Mouse (Mus musculus) liver, embryonic 14.5 days (tissue): ENCODE measurements around the gene Snx1. TPM values are rescaled to one million over a fixed set of nuclear protein-coding genes. Genes with fewer than 3 reads are reported as not detected.

Source experiments
- ATAC-seq: fragments of 200-750 bp; cut with Nextera tagmentation; 2 replicates; pipeline ENCODE4 v1.8.0; 2017; ENCODE audit warnings: moderate number of reproducible peaks, mild to moderate bottlenecking, moderate library complexity; ENCODE audit not compliant: insufficient read depth
- DNase-seq, 3 experiments: peaks; one replicate each; pipeline ENCODE4 v3.0.0-alpha.2; 2012 to 2013; ENCODE audit warnings: low read depth in 3 of 3, low spot score in 3 of 3
- H3K27ac ChIP-seq: fragments of 300-500 bp; sonication (generic); 2 replicates; pipeline ENCODE4 v1.5.1; 2014; ENCODE audit warnings: moderate library complexity, mild to moderate bottlenecking, control low read depth, inconsistent platforms
- H3K27me3 ChIP-seq: fragments of 300-500 bp; sonication (generic); 2 replicates; pipeline ENCODE4 v1.6.1; 2014; ENCODE audit warnings: mild to moderate bottlenecking, low read length, moderate library complexity; ENCODE audit not compliant: control insufficient read depth, insufficient read depth
- H3K36me3 ChIP-seq: fragments of 300-500 bp; sonication (generic); replicated peaks from 2 replicates; pipeline ENCODE4 v1.6.1; 2014; ENCODE audit warnings: low read depth; ENCODE audit not compliant: control insufficient read depth, insufficient read depth
- H3K4me1 ChIP-seq, 2 experiments: fragments of 200-500 bp in 1 of 2; fragments of 300-500 bp in 1 of 2; sonication (generic) in 1 of 2; replicated peaks; 2 replicates each; pipeline ENCODE4 v1.6.1; 2012 to 2014; ENCODE audit warnings: antibody characterized with exemption in 1 of 2, inconsistent platforms in 1 of 2, low read length in 1 of 2; ENCODE audit not compliant: control insufficient read depth in 2 of 2, insufficient read depth in 2 of 2
- H3K4me2 ChIP-seq: fragments of 300-500 bp; sonication (generic); 2 replicates; pipeline ENCODE4 v1.6.1; 2014; ENCODE audit warnings: low read depth, mild to moderate bottlenecking, control low read depth, moderate library complexity
- H3K4me3 ChIP-seq, 2 experiments: fragments of 200-500 bp in 1 of 2; fragments of 300-500 bp in 1 of 2; sonication (generic) in 1 of 2; 2 replicates each; pipeline ENCODE4 v1.5.1; 2012 to 2014; ENCODE audit warnings: low read depth in 2 of 2, low read length in 2 of 2, mild to moderate bottlenecking in 2 of 2, control low read depth in 1 of 2, inconsistent platforms in 1 of 2, moderate library complexity in 1 of 2; ENCODE audit not compliant: insufficient read depth in 1 of 2
- H3K9ac ChIP-seq: fragments of 300-500 bp; sonication (generic); replicated peaks from 2 replicates; pipeline ENCODE4 v1.6.1; 2014; ENCODE audit warnings: mild to moderate bottlenecking, control low read depth, moderate library complexity
- H3K9me3 ChIP-seq: fragments of 300-500 bp; sonication (generic); 2 replicates; pipeline ENCODE4 v1.6.1; 2016; ENCODE audit warnings: low read length, mixed read lengths; ENCODE audit not compliant: control insufficient read depth
- CTCF ChIP-seq: IDR thresholded peaks from 2 replicates; pipeline ENCODE4 v1.5.1; 2016; ENCODE audit warnings: antibody characterized with exemption, low read depth, control low read depth
- EP300 ChIP-seq: IDR thresholded peaks from 2 replicates; pipeline ENCODE4 v1.6.1; 2016; ENCODE audit warnings: antibody characterized with exemption, low read depth
- WGBS: fragments of 180-500 bp; shearing (Covaris S2); extraction: QIAGEN DNeasy Blood & Tissue Kit; methylation state at CpG from one replicate; pipeline ENCODE4 v1.1.7; 2014; ENCODE audit not compliant: insufficient replicate concordance; 5-methylcytosine and 5-hydroxymethylcytosine counted together
- polyA plus RNA-seq, 2 experiments: library from polyadenylated mRNA; depleted of rRNA in 1 of 2; stranded (reverse) in 1 of 2; unstranded in 1 of 2; fragments of >200 nt; fragmentation: Nextera tagmentation in 1 of 2; extraction: Ambion mirVana in 1 of 2; gene quantifications; 2 replicates each; pipeline versions ENCODE4 v1.2.1 to v1.2.3; 2012 to 2014

Snx1 gene
- polyA plus RNA-seq, 2 experiments: 47.7 to 66.0 TPM

DNA sequence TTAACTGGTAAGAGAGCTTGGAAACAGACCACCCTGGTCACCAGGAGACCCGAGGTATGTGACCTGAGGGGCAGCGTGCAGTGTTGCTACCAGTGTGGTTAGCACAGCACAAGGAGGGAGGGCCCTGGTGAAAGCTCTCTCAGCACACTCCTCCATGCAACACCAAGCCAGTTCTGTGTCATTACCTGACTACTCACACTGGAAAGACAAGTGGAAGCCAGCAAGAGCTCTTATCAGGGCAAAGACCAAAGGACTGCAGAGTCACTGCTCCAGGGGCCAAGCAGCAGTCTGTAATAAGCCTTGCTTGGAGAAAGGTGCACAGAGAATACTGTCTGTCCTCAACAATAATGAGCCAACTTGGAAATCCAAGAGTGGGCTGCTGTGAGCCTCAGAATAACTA, 33.7 kb downstream of the Snx1 start:
- WGBS: 84% methylated on average over 2 of the region's 2 CpGs
- Histone ChIP-seq H3K4me1 (peaks cover 0 to 4% of the 10 kb centered on the region in 2 experiments; a peak in 2 of 4 replicates), H3K36me3 (peaks cover 68% of the 10 kb centered on the region), H3K27me3 (no peaks in the 10 kb centered on the region), H3K4me2 (no peak overlapping the region), H3K4me3 (no peak overlapping the region), H3K9ac (no peak overlapping the region), H3K27ac (no peak overlapping the region), H3K9me3 (no peaks in the 10 kb centered on the region)
- DNase-seq (no peak), ATAC-seq (no peak)
- TF ChIP-seq EP300: no peak
- no peak for TF ChIP-seq CTCF

DNA sequence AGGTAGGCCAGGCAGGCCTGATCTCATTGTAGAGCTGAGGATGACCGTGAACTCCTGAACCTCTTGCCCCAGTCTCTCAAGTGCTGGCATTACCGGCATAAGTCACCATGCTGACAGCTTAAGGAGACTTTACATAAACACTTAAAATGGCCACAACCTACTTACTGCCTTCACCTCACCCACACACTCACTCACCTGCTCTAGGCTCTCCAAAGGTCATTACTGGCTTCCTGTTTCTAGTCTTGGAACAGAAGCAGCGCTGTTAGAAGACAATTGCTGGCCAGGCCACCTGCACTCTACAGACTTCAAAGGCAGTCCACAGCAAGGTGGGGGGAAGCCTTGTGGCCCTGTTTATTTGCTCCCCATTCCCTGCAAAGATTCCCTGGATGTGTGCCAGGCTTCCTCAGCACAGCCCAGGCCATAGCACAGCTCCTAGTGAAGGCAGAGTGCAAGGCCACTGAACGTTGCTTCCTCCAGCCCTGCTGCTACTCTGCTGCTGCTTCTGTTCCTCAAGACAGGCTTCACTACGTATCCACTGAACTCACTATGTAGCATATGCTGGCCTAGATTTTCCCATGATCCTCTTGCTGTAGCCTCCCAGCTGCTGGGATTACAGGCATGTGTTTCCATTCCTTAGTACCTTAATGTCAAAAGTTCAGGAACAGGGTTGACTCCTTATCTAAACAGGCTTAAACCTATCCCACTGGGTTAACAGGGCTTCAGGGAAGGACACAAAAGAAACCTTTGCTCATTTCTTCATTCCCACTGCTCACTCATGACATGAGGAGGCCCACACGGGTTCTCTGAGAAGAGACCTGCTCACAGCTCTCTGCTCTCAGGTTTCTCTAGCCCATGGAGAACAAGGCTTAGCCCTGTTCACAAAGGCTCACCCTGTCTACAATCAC, 34.8 kb downstream of the Snx1 start:
- ATAC-seq: no peak
- WGBS: 78% methylated on average over 6 of the region's 6 CpGs
- no peak overlapping the region for H3K27ac ChIP-seq
- no peak for TF ChIP-seq CTCF
- no peak for TF ChIP-seq EP300
- no peak overlapping the region for H3K4me3 ChIP-seq
- peaks cover 67% of the 10 kb centered on the region for H3K36me3 ChIP-seq
- no peak for DNase-seq
- H3K9me3 ChIP-seq: no peaks in the 10 kb centered on the region
- no peak overlapping the region for H3K9ac ChIP-seq
- H3K4me1 ChIP-seq: peaks cover 0 to 4% of the 10 kb centered on the region in 2 experiments; a peak in 2 of 4 replicates
- H3K4me2 ChIP-seq: no peak overlapping the region
- no peaks in the 10 kb centered on the region for H3K27me3 ChIP-seq

DNA sequence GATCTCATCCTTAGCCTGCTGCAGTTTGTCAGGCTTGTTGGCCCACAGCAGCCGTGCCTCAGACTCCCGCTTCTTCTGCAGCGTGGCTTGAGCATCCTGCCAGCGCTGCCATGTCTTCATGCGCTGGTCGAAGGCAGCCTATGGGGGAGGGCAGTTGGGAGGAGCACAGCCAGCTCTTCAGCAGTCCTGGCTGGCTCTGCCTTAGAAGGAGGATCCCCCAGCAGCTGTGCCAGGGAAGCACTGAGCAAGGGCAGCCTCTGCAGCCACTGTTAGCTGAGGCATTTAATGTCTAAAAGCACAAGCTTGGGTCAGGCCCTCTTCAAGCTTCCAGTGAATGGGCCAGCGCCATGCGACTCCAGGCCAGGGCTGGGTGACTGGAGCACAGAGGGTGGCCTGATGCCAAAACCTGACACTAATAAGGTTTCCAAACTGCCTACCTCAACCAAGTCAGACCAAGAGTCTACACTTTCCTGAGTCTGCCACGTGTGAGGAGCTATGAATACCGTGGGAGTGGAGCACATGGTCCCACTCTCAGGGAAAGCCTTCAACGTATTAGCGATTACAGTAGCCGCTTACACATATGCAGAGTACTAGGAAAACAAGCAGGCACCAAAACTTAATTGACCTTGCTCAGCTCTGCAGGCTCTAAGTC, 35.7 kb downstream of the Snx1 start:
- no peak overlapping the region for H3K27ac ChIP-seq
- ATAC-seq: no peak
- H3K36me3 ChIP-seq: peaks cover 58% of the 10 kb centered on the region
- H3K4me3 ChIP-seq: no peak overlapping the region
- TF ChIP-seq EP300: no peak
- TF ChIP-seq CTCF: no peak
- H3K27me3 ChIP-seq: no peaks in the 10 kb centered on the region
- DNase-seq: no peak
- no peaks in the 10 kb centered on the region for H3K9me3 ChIP-seq
- peaks cover 0 to 4% of the 10 kb centered on the region in 2 experiments; a peak in 2 of 4 replicates for H3K4me1 ChIP-seq
- H3K4me2 ChIP-seq: no peak overlapping the region
- H3K9ac ChIP-seq: no peak overlapping the region
- 93% methylated on average over 13 of the region's 13 CpGs for whole genome bisulfite sequencing

DNA sequence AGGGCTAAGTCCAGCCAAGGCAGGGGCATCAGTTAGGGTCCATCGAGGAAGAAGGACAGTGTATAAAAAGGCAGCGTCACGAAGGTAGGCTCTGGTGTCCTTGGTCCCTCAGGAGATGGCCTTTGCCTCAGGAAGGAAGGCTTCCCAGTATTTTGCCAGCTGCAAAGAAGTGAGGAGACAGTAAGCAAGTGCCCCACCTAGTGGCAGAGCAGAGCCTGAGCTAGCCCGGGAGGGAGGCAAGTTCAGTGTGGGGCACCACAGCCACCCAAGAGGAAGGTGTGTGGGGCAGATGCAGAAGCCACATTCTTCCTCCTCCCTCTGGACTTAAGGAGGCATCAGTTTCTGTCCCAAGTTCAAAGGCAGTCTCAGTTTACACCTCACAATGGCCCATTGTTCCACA, 38.0 kb downstream of the Snx1 start:
- ATAC-seq (peak; percentile 66; the same call in 1 of the 2 replicates), DNase-seq (peak in 2 of 3 experiments; percentile 36 to 46)
- no peak overlapping the region for H3K4me3 ChIP-seq
- peaks cover 0 to 4% of the 10 kb centered on the region in 2 experiments; a peak in 2 of 4 replicates for H3K4me1 ChIP-seq
- 51% methylated on average over 4 of the region's 4 CpGs for WGBS
- H3K27ac ChIP-seq: no peak overlapping the region
- no peak overlapping the region for H3K4me2 ChIP-seq
- H3K36me3 ChIP-seq: peaks cover 36% of the 10 kb centered on the region
- H3K9ac ChIP-seq: no peak overlapping the region
- H3K9me3 ChIP-seq: no peaks in the 10 kb centered on the region
- no peaks in the 10 kb centered on the region for H3K27me3 ChIP-seq
- no peak for TF ChIP-seq EP300
- peak; percentile 98 for TF ChIP-seq CTCF

DNA sequence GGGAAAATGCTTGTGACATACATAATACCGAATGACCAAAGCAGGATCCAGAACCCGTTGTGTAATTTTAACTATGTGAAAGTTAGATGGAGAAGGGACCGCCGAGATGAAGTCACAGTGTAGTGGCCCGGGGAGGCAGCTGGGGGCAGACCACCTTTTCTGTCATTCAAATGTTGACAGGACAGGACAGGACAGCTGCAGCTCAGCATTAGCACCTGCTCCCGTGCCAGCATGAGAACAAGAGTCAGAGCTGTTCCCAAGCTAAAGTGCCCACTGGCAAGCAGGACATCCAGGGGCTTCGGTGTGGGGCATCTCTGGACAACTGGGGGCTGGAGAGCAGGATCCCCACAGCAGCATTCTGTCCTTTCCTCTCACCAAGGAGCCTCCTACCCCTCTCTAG, 39.3 kb downstream of the Snx1 start:
- no peaks in the 10 kb centered on the region for H3K4me1 ChIP-seq
- H3K4me3 ChIP-seq: no peak overlapping the region
- no peak overlapping the region for H3K27ac ChIP-seq
- DNase-seq: no peak
- WGBS: 90% methylated on average over 7 of the region's 7 CpGs
- no peak overlapping the region for H3K4me2 ChIP-seq
- no peaks in the 10 kb centered on the region; the same call in 1 of the 2 replicates for H3K27me3 ChIP-seq
- H3K9me3 ChIP-seq: no peaks in the 10 kb centered on the region
- H3K36me3 ChIP-seq: peaks cover 25% of the 10 kb centered on the region
- no peak overlapping the region for H3K9ac ChIP-seq
- ATAC-seq: no peak
- TF ChIP-seq CTCF (no peak), EP300 (no peak)
